Mouse (Mus musculus) MEL (cell line): ENCODE measurements around the gene Hyou1. TPM values are rescaled to one million over a fixed set of nuclear protein-coding genes. Genes with fewer than 3 reads are reported as not detected.

Experiments
- DNase-seq: peaks from one replicate; pipeline ENCODE4 v3.0.0; 2011; ENCODE audit warnings: low read depth, low spot score
- H3K27ac ChIP-seq: 2 replicates; pipeline ENCODE4 v1.5.1; 2012; ENCODE audit warnings: low read depth, mild to moderate bottlenecking, control low read depth, low read length, moderate library complexity; ENCODE audit not compliant: control insufficient read depth
- H3K27me3 ChIP-seq, 2 experiments: fragments of 150-350 bp in 1 of 2; sonication (generic) in 1 of 2; 2 replicates each; pipeline ENCODE4 v1.6.1; 2012; ENCODE audit warnings: low read length in 2 of 2, mild to moderate bottlenecking in 2 of 2, improper control_type of control experiment in 1 of 2, moderate library complexity in 1 of 2; ENCODE audit not compliant: insufficient read depth in 2 of 2, control insufficient read depth in 1 of 2
- H3K36me3 ChIP-seq, 2 experiments: 2 replicates each; pipeline ENCODE4 v1.6.1; 2012 to 2014; ENCODE audit warnings: low read length in 2 of 2, improper control_type of control experiment in 1 of 2, inconsistent platforms in 1 of 2, mild to moderate bottlenecking in 1 of 2; ENCODE audit not compliant: insufficient read depth in 2 of 2, control insufficient read depth in 1 of 2
- H3K4me1 ChIP-seq, 2 experiments: fragments of 150-350 bp in 1 of 2; sonication (generic) in 1 of 2; 2 replicates each; pipeline ENCODE4 v1.6.1; 2012; ENCODE audit warnings: low read length in 2 of 2, improper control_type of control experiment in 1 of 2, mild to moderate bottlenecking in 1 of 2; ENCODE audit not compliant: insufficient read depth in 2 of 2, control insufficient read depth in 1 of 2
- H3K4me3 ChIP-seq, 2 experiments: fragments of 150-350 bp in 1 of 2; sonication (generic) in 1 of 2; 2 replicates each; pipeline ENCODE4 v1.5.1; 2012; ENCODE audit warnings: low read depth in 2 of 2, low read length in 2 of 2, mild to moderate bottlenecking in 2 of 2, moderate library complexity in 2 of 2, control low read depth in 1 of 2, improper control_type of control experiment in 1 of 2; ENCODE audit not compliant: control insufficient read depth in 1 of 2, insufficient read depth in 1 of 2
- H3K79me2 ChIP-seq: 2 replicates; pipeline ENCODE4 v1.6.1; 2012; ENCODE audit warnings: mild to moderate bottlenecking, low read length, moderate library complexity; ENCODE audit not compliant: control insufficient read depth, poor library complexity, insufficient read depth
- H3K9ac ChIP-seq: 2 replicates; pipeline ENCODE4 v1.6.1; 2012; ENCODE audit warnings: low read depth, mild to moderate bottlenecking, control low read depth, low read length, moderate library complexity; ENCODE audit not compliant: control insufficient read depth, poor library complexity, severe bottlenecking
- H3K9me3 ChIP-seq: fragments of 150-350 bp; sonication (generic); replicated peaks from 2 replicates; pipeline ENCODE4 v1.6.1; 2012; ENCODE audit warnings: mild to moderate bottlenecking, low read length, improper control_type of control experiment, moderate library complexity; ENCODE audit not compliant: insufficient read depth
- CHD1 ChIP-seq: IDR thresholded peaks from 2 replicates; pipeline ENCODE4 v1.6.1; 2012; ENCODE audit warnings: low read depth, mild to moderate bottlenecking, inconsistent platforms, low read length, improper control_type of control experiment
- CHD2 ChIP-seq: IDR thresholded peaks from 2 replicates; pipeline ENCODE4 v1.6.1; 2011; ENCODE audit warnings: low read length, improper control_type of control experiment
- CTCF ChIP-seq, 3 experiments: IDR thresholded peaks in 2 of 3; conservative IDR thresholded peaks in 1 of 3; 2 replicates each; pipeline ENCODE4 v1.5.1; 2011 to 2012; ENCODE audit warnings: low read length in 3 of 3, low read depth in 2 of 3, mild to moderate bottlenecking in 2 of 3, improper control_type of control experiment in 1 of 3, inconsistent platforms in 1 of 3, mixed read lengths in 1 of 3, moderate library complexity in 1 of 3; ENCODE audit not compliant: control insufficient read depth in 1 of 3, insufficient read depth in 1 of 3, poor library complexity in 1 of 3, severe bottlenecking in 1 of 3
- GABPA ChIP-seq: IDR thresholded peaks from 2 replicates; pipeline ENCODE4 v1.6.1; 2012; ENCODE audit warnings: low read depth, mild to moderate bottlenecking, inconsistent platforms, low read length, improper control_type of control experiment, moderate library complexity
- GATA1 ChIP-seq: IDR thresholded peaks from 2 replicates; pipeline ENCODE4 v1.6.1; 2011; ENCODE audit warnings: low read depth, low read length, improper control_type of control experiment
- HCFC1 ChIP-seq: IDR thresholded peaks from 2 replicates; pipeline ENCODE4 v1.6.1; 2012; ENCODE audit warnings: low read depth, mild to moderate bottlenecking, inconsistent platforms, low read length, improper control_type of control experiment, moderate library complexity
- JUND ChIP-seq: IDR thresholded peaks from 2 replicates; pipeline ENCODE4 v1.6.1; 2011; ENCODE audit warnings: low read depth, mild to moderate bottlenecking, improper control_type of control experiment, low read length
- KAT2A ChIP-seq: conservative IDR thresholded peaks from 2 replicates; pipeline ENCODE4 v1.6.1; 2012; ENCODE audit warnings: low read depth, low read length, improper control_type of control experiment, inconsistent platforms
- MAFK ChIP-seq: IDR thresholded peaks from 2 replicates; pipeline ENCODE4 v1.6.1; 2011; ENCODE audit warnings: low read depth, mild to moderate bottlenecking, low read length, improper control_type of control experiment, borderline replicate concordance
- MEF2A ChIP-seq: IDR thresholded peaks from 2 replicates; pipeline ENCODE4 v1.6.1; 2014; ENCODE audit warnings: low read depth, mild to moderate bottlenecking, inconsistent platforms, low read length, improper control_type of control experiment; ENCODE audit not compliant: poor library complexity, insufficient replicate concordance, severe bottlenecking; ENCODE audit errors: extremely low read depth
- MYB ChIP-seq: IDR thresholded peaks from 2 replicates; pipeline ENCODE4 v1.6.1; 2011; ENCODE audit warnings: mild to moderate bottlenecking, low read depth, low read length, improper control_type of control experiment
- MYC ChIP-seq: IDR thresholded peaks from 2 replicates; pipeline ENCODE4 v1.6.1; 2011; ENCODE audit warnings: low read depth, mild to moderate bottlenecking, low read length, improper control_type of control experiment, moderate library complexity
- POLR2A ChIP-seq, 2 experiments: IDR thresholded peaks; 2 replicates each; pipeline ENCODE4 v1.6.1; 2011 to 2012; ENCODE audit warnings: low read length in 2 of 2, mild to moderate bottlenecking in 2 of 2, control low read depth in 1 of 2, improper control_type of control experiment in 1 of 2, low read depth in 1 of 2, moderate library complexity in 1 of 2; ENCODE audit not compliant: control insufficient read depth in 1 of 2, insufficient read depth in 1 of 2, poor library complexity in 1 of 2
- POLR2AphosphoS5 ChIP-seq: IDR thresholded peaks from 2 replicates; pipeline ENCODE4 v1.6.1; 2012; ENCODE audit warnings: low read depth, borderline replicate concordance, mild to moderate bottlenecking, inconsistent platforms, low read length, moderate library complexity, mixed read lengths
- RAD21 ChIP-seq: IDR thresholded peaks from 2 replicates; pipeline ENCODE4 v1.6.1; 2011; ENCODE audit warnings: mild to moderate bottlenecking, low read depth, low read length, improper control_type of control experiment
- RCOR1 ChIP-seq: IDR thresholded peaks from 2 replicates; pipeline ENCODE4 v1.6.1; 2012; ENCODE audit warnings: low read depth, mild to moderate bottlenecking, inconsistent platforms, low read length, improper control_type of control experiment
- SIN3A ChIP-seq: IDR thresholded peaks from 2 replicates; pipeline ENCODE4 v1.6.1; 2012; ENCODE audit warnings: low read length, improper control_type of control experiment, inconsistent platforms
- TAL1 ChIP-seq: IDR thresholded peaks from 2 replicates; pipeline ENCODE4 v1.6.1; 2012; ENCODE audit warnings: mild to moderate bottlenecking, inconsistent platforms, low read length, moderate library complexity, mixed read lengths
- TBP ChIP-seq: IDR thresholded peaks from 2 replicates; pipeline ENCODE4 v1.8.0; 2011; ENCODE audit warnings: low read depth, low read length, improper control_type of control experiment
- USF1 ChIP-seq: IDR thresholded peaks from 2 replicates; pipeline ENCODE4 v1.6.1; 2014; ENCODE audit warnings: low read depth, mild to moderate bottlenecking, inconsistent platforms, low read length, improper control_type of control experiment, moderate library complexity
- USF2 ChIP-seq, 2 experiments: IDR thresholded peaks; 2 replicates each; pipeline ENCODE4 v1.6.1; 2011 to 2012; ENCODE audit warnings: improper control_type of control experiment in 2 of 2, low read length in 2 of 2, borderline replicate concordance in 1 of 2, inconsistent platforms in 1 of 2, low read depth in 1 of 2, mild to moderate bottlenecking in 1 of 2; ENCODE audit not compliant: insufficient read depth in 1 of 2
- ZNF384 ChIP-seq: IDR thresholded peaks from 2 replicates; pipeline ENCODE4 v1.6.1; 2012; ENCODE audit warnings: low read depth, mild to moderate bottlenecking, inconsistent platforms, low read length, improper control_type of control experiment
- polyA plus RNA-seq, 2 experiments: library from polyadenylated mRNA; stranded (reverse) in 1 of 2; unstranded in 1 of 2; fragments of >175 nt in 1 of 2; fragments of >200 nt in 1 of 2; gene quantifications; 2 replicates each; pipeline versions ENCODE4 v1.2.1 to v1.2.4; 2012; ENCODE audit warnings: low replicate concordance in 2 of 2, low read depth in 1 of 2; ENCODE audit not compliant: insufficient read length in 2 of 2, insufficient read depth in 1 of 2, missing spikeins in 1 of 2
- total RNA-seq: library from RNA; depleted of rRNA; stranded (reverse); fragments of 300-350 nt; gene quantifications from 2 replicates; pipeline ENCODE4 v1.2.3, GENCODE M21; 2012

Hyou1 gene
- total and polyA plus RNA-seq, 3 experiments = 160 to 186 TPM; not detected in 1

- Histone ChIP-seq H3K9ac (no peak overlapping the region), H3K79me2 (peaks cover 8% of the 10 kb centered on the region; the same call in 1 of the 2 replicates), H3K4me3 (no peak overlapping the region), H3K36me3 (peaks cover 4 to 5% of the 10 kb centered on the region in 2 experiments), H3K27ac (no peak overlapping the region)
- TF ChIP-seq MAFK (no peak), MEF2A (no peak), TAL1 (no peak), CHD2 (no peak), MYC (no peak), USF1 (no peak), JUND (no peak), USF2 (IDR thresholded peaks at IDR 0.05; ENCODE audit: borderline replicate concordance in 1 of 2, insufficient read depth in 1 of 2, low read depth in 1 of 2, low read length in 2 of 2) (no peak), POLR2AphosphoS5 (no peak), HCFC1 (no peak), SIN3A (no peak), KAT2A (no peak), GABPA (no peak), GATA1 (no peak), POLR2A (IDR thresholded peaks at IDR 0.05; ENCODE audit: control insufficient read depth in 1 of 2, insufficient read depth in 1 of 2, low read depth in 1 of 2, low read length in 2 of 2, poor library complexity in 1 of 2) (no peak), CHD1 (no peak), CTCF (IDR thresholded peaks at IDR 0.05 in 2 of 3, conservative IDR thresholded peaks at IDR 0.05 in 1 of 3; ENCODE audit: control insufficient read depth in 1 of 3, insufficient read depth in 1 of 3, low read depth in 2 of 3, low read length in 3 of 3, poor library complexity in 1 of 3, severe bottlenecking in 1 of 3) (no peak)
- TF ChIP-seq, all 39 proteins: peak for 0
- Histone ChIP-seq H3K4me1 (peaks cover 0 to 14% of the 10 kb centered on the region in 2 experiments; a peak in 2 of 4 replicates), H3K27me3 (no peaks in the 10 kb centered on the region), H3K9me3 (no peaks in the 10 kb centered on the region)
- DNase-seq = no peak
These were observed 20.0 kb downstream of the Hyou1 start for GRCm38 (mm10) chr9:44399114-44399794.

DNA sequence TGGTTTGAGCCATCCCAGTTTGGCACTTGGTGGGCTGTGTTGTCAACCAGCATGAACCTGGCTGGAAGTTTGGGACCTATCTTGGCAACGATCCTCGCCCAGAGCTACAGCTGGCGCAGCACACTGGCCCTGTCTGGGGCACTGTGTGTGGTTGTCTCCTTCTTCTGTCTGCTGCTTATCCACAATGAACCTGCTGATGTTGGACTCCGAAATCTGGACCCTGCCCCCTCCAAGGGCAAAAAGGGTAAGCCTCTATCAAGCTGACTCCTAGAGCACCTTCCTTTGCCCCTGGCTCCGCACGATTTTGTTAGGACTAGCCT, 20.5 kb downstream of the Hyou1 start:
- H3K9ac ChIP-seq = no peak overlapping the region
- H3K4me1 ChIP-seq = peaks cover 0 to 14% of the 10 kb centered on the region in 2 experiments; a peak in 2 of 4 replicates
- H3K27ac ChIP-seq = no peak overlapping the region
- peaks cover 4 to 5% of the 10 kb centered on the region in 2 experiments for H3K36me3 ChIP-seq
- H3K9me3 ChIP-seq = no peaks in the 10 kb centered on the region
- TF ChIP-seq RAD21 (no peak), MYC (no peak), SIN3A (no peak), USF1 (no peak), MYB (no peak), TBP (no peak), ZNF384 (no peak), RCOR1 (no peak), GABPA (no peak), JUND (no peak)
- H3K79me2 ChIP-seq = peaks cover 8% of the 10 kb centered on the region; the same call in 1 of the 2 replicates
- no peak for DNase-seq
- no peak overlapping the region for H3K4me3 ChIP-seq
- H3K27me3 ChIP-seq = no peaks in the 10 kb centered on the region
